Mouse (Mus musculus) cerebellum, adult 9-11 months (tissue): Measurements from ENCODE around the gene Nxpe2.

Experiments used
- DNase-seq: peaks from one replicate; pipeline ENCODE4 v3.0.0; 2022

The Nxpe2 gene

GRCm38 (mm10) chr9:48294754-48295153 is 58.5 kb downstream of the Nxpe2 start:
- no peak for DNase-seq

DNA sequence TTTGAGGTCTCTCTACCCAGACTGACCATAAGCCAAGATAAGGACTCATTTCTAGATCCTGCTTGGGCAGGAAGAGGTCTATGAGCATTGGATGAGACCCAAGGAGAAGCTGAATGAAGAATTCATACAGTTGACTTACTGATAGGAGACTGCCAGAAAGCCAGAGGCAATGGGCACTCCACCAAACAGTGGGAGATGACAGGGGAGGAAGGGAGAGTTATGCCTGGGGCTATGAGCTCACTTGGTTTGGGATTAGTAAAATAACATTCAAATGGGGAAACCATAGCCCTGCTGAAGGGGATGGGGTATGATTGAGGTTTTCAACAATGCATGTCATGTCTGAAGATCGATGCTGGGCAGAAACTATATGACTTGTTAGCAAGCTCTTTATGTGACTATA is 63.0 kb downstream of the Nxpe2 start:
- DNase-seq: no peak

DNA sequence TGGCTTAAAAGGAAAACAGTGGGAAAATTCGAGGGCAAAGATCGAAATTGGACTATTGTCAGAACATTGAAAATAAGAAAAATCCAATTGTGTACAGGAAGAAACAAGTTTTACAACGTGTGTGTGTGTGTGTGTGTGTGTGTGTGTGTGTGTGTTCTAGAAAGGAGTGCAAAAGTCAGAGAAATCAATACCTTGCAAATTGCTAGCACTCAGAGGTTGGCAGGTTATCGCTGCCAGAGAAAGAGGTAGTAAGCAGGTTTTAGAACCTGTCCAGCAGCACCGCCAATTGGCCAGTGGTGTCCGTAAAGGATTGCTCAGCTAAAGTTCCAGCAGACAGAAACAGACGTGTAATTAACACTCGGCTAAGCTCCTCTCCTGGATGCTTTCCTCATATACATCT is 69.0 kb downstream of the Nxpe2 start:
- DNase-seq: no peak

GRCm38 (mm10) chr9:48276831-48277230 is 76.4 kb downstream of the Nxpe2 start:
- DNase-seq: no peak
